Mouse (Mus musculus): ENCODE measurements at regions not wholly inside any gene's neighbourhood (a gene's known extent, or its start where the extent isn't known, plus 50 kb on each side); places are given as distances from the start of the nearest gene placed in this dataset.

- Histone ChIP-seq H3K36me3 (ENCODE audit: control insufficient read depth in 1 of 2, insufficient read depth in 2 of 2, low read length in 2 of 2) (no peaks in the 10 kb centered on the region), H3K9me3 (replicated peaks; ENCODE audit: insufficient read depth, low read length) (no peaks in the 10 kb centered on the region), H3K4me3 (ENCODE audit: control insufficient read depth in 1 of 2, insufficient read depth in 1 of 2, low read depth in 2 of 2, low read length in 2 of 2) (no peak overlapping the region), H3K27ac (ENCODE audit: control insufficient read depth, low read depth, low read length) (no peak overlapping the region), H3K79me2 (ENCODE audit: control insufficient read depth, insufficient read depth, low read length, poor library complexity) (no peaks in the 10 kb centered on the region), H3K27me3 (ENCODE audit: control insufficient read depth in 1 of 2, insufficient read depth in 2 of 2, low read length in 2 of 2) (no peaks in the 10 kb centered on the region), H3K9ac (ENCODE audit: control insufficient read depth, low read depth, low read length, poor library complexity, severe bottlenecking) (no peak overlapping the region), H3K4me1 (ENCODE audit: control insufficient read depth in 1 of 2, insufficient read depth in 2 of 2, low read length in 2 of 2) (no peaks in the 10 kb centered on the region)
- no peak for DNase-seq (ENCODE audit: low read depth, low spot score)
- no peak for TF ChIP-seq MYB (IDR thresholded peaks at IDR 0.05; ENCODE audit: low read depth, low read length)
- no peak for TF ChIP-seq UBTF (IDR thresholded peaks at IDR 0.05; ENCODE audit: borderline replicate concordance, insufficient read depth, low read depth, low read length)
- TF ChIP-seq EP300 (IDR thresholded peaks at IDR 0.05; ENCODE audit: low read depth in 1 of 2, low read length in 2 of 2), result no peak
- TF ChIP-seq MXI1 (IDR thresholded peaks at IDR 0.05; ENCODE audit: low read depth, low read length), result no peak
- no peak for TF ChIP-seq KAT2A (conservative IDR thresholded peaks at IDR 0.05; ENCODE audit: low read depth, low read length)
- no peak for TF ChIP-seq ELF1 (IDR thresholded peaks at IDR 0.05; ENCODE audit: low read depth, low read length)
These were observed 532.8 kb upstream of the Cdh6 start for GRCm38 (mm10) chr15:13706276-13706675.

- no peak overlapping the region for H3K4me3 ChIP-seq (ENCODE audit: control insufficient read depth in 1 of 2, insufficient read depth in 1 of 2, low read depth in 2 of 2, low read length in 2 of 2)
- no peak overlapping the region for H3K9ac ChIP-seq (ENCODE audit: control insufficient read depth, low read depth, low read length, poor library complexity, severe bottlenecking)
- H3K27ac ChIP-seq (ENCODE audit: control insufficient read depth, low read depth, low read length), result no peak overlapping the region
- no peaks in the 10 kb centered on the region for H3K27me3 ChIP-seq (ENCODE audit: control insufficient read depth in 1 of 2, insufficient read depth in 2 of 2, low read length in 2 of 2)
- no peaks in the 10 kb centered on the region for H3K36me3 ChIP-seq (ENCODE audit: control insufficient read depth in 1 of 2, insufficient read depth in 2 of 2, low read length in 2 of 2)
- TF ChIP-seq TAL1 (IDR thresholded peaks at IDR 0.05; ENCODE audit: low read length) (no peak), USF1 (IDR thresholded peaks at IDR 0.05; ENCODE audit: low read depth, low read length) (no peak), SIN3A (IDR thresholded peaks at IDR 0.05; ENCODE audit: low read length) (no peak), ETS1 (IDR thresholded peaks at IDR 0.05; ENCODE audit: low read depth, low read length) (no peak), MYC (IDR thresholded peaks at IDR 0.05; ENCODE audit: low read depth, low read length) (no peak), RAD21 (IDR thresholded peaks at IDR 0.05; ENCODE audit: low read depth, low read length) (no peak), ZKSCAN1 (IDR thresholded peaks at IDR 0.05; ENCODE audit: low read depth, low read length) (no peak), MXI1 (IDR thresholded peaks at IDR 0.05; ENCODE audit: low read depth, low read length) (no peak), CHD1 (IDR thresholded peaks at IDR 0.05; ENCODE audit: low read depth, low read length) (no peak)
- no peak for DNase-seq (ENCODE audit: low read depth, low spot score)
- H3K79me2 ChIP-seq (ENCODE audit: control insufficient read depth, insufficient read depth, low read length, poor library complexity), result no peaks in the 10 kb centered on the region
- H3K9me3 ChIP-seq (replicated peaks; ENCODE audit: insufficient read depth, low read length), result no peaks in the 10 kb centered on the region
- H3K4me1 ChIP-seq (ENCODE audit: control insufficient read depth in 1 of 2, insufficient read depth in 2 of 2, low read length in 2 of 2), result no peaks in the 10 kb centered on the region
These were observed 531.7 kb upstream of the Cdh6 start for GRCm38 (mm10) chr15:13705187-13705586.

DNA sequence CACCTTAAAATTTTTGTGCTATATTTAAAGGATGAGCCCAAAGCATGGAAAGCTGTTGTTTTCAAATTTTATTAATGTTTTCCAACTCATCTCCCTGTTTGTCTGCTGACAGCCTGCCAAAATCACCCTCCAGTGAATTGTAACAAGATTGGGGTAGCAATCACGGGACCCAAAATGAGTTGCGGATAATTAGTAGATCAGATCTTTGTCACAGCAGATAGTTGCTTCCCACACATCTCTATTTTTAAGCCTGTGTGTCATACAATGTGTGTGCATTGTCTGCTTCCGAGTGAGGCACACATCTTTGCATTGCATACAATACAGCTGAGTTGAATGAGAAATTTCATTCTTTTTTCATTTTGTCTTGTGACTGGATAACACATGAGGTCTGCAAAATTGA, 494.7 kb upstream of the Cdh6 start:
- no peak overlapping the region for H3K9ac ChIP-seq (ENCODE audit: control insufficient read depth, low read depth, low read length, poor library complexity, severe bottlenecking)
- H3K9me3 ChIP-seq (replicated peaks; ENCODE audit: insufficient read depth, low read length), result no peaks in the 10 kb centered on the region; the same call in 1 of the 2 replicates
- no peaks in the 10 kb centered on the region for H3K27me3 ChIP-seq (ENCODE audit: control insufficient read depth in 1 of 2, insufficient read depth in 2 of 2, low read length in 2 of 2)
- H3K4me1 ChIP-seq (ENCODE audit: control insufficient read depth in 1 of 2, insufficient read depth in 2 of 2, low read length in 2 of 2), result no peaks in the 10 kb centered on the region
- no peak for DNase-seq (ENCODE audit: low read depth, low spot score)
- no peaks in the 10 kb centered on the region for H3K79me2 ChIP-seq (ENCODE audit: control insufficient read depth, insufficient read depth, low read length, poor library complexity)
- no peak overlapping the region for H3K27ac ChIP-seq (ENCODE audit: control insufficient read depth, low read depth, low read length)
- no peak overlapping the region for H3K4me3 ChIP-seq (ENCODE audit: control insufficient read depth in 1 of 2, insufficient read depth in 1 of 2, low read depth in 2 of 2, low read length in 2 of 2)
- no peak for TF ChIP-seq USF2 (IDR thresholded peaks at IDR 0.05; ENCODE audit: borderline replicate concordance in 1 of 2, insufficient read depth in 1 of 2, low read depth in 1 of 2, low read length in 2 of 2)
- TF ChIP-seq POLR2A (IDR thresholded peaks at IDR 0.05; ENCODE audit: control insufficient read depth in 1 of 2, insufficient read depth in 1 of 2, low read depth in 1 of 2, low read length in 2 of 2, poor library complexity in 1 of 2), result no peak
- no peak for TF ChIP-seq GABPA (IDR thresholded peaks at IDR 0.05; ENCODE audit: low read depth, low read length)
- TF ChIP-seq MYB (IDR thresholded peaks at IDR 0.05; ENCODE audit: low read depth, low read length), result no peak
- no peak for TF ChIP-seq RAD21 (IDR thresholded peaks at IDR 0.05; ENCODE audit: low read depth, low read length)
- no peak for TF ChIP-seq MXI1 (IDR thresholded peaks at IDR 0.05; ENCODE audit: low read depth, low read length)
- no peak for TF ChIP-seq UBTF (IDR thresholded peaks at IDR 0.05; ENCODE audit: borderline replicate concordance, insufficient read depth, low read depth, low read length)
- no peak for TF ChIP-seq ETS1 (IDR thresholded peaks at IDR 0.05; ENCODE audit: low read depth, low read length)
- TF ChIP-seq ZC3H11A (IDR thresholded peaks at IDR 0.05; ENCODE audit: low read depth, low read length), result no peak
- TF ChIP-seq SMC3 (IDR thresholded peaks at IDR 0.05; ENCODE audit: low read depth, low read length), result no peak
- no peak for TF ChIP-seq MAX (IDR thresholded peaks at IDR 0.05; ENCODE audit: low read length)
- TF ChIP-seq RCOR1 (IDR thresholded peaks at IDR 0.05; ENCODE audit: low read depth, low read length), result no peak
- no peaks in the 10 kb centered on the region for H3K36me3 ChIP-seq (ENCODE audit: control insufficient read depth in 1 of 2, insufficient read depth in 2 of 2, low read length in 2 of 2)

Data from MEL (cell line).